Mouse (Mus musculus) liver, embryonic 12.5 days (tissue): ENCODE data around the gene Plin5. TPM values are rescaled to one million over a fixed set of nuclear protein-coding genes. Genes with fewer than 3 reads are reported as not detected.
"Not testable (repeated sequence)": the region's sequence is repeated elsewhere in the genome, so short reads cannot be mapped to it uniquely, and the experiment has no call there.

Source experiments
- ATAC-seq: fragments of 200-750 bp; cut with Nextera tagmentation; 2 replicates; pipeline ENCODE4 v1.8.0; 2017; ENCODE audit warnings: moderate number of reproducible peaks, mild to moderate bottlenecking, moderate library complexity
- H3K27ac ChIP-seq: fragments of 300-500 bp; sonication (generic); 2 replicates; pipeline ENCODE4 v1.5.1; 2016; ENCODE audit warnings: mild to moderate bottlenecking
- H3K27me3 ChIP-seq: fragments of 300-500 bp; sonication (generic); replicated peaks from 2 replicates; pipeline ENCODE4 v1.6.1; 2016; ENCODE audit warnings: mild to moderate bottlenecking, moderate library complexity
- H3K36me3 ChIP-seq: fragments of 300-500 bp; sonication (generic); 2 replicates; pipeline ENCODE4 v1.6.1; 2016; ENCODE audit warnings: mild to moderate bottlenecking, moderate library complexity
- H3K4me1 ChIP-seq: fragments of 300-500 bp; sonication (generic); 2 replicates; pipeline ENCODE4 v1.6.1; 2016
- H3K4me2 ChIP-seq: fragments of 300-500 bp; sonication (generic); 2 replicates; pipeline ENCODE4 v1.6.1; 2016; ENCODE audit warnings: mild to moderate bottlenecking, moderate library complexity
- H3K4me3 ChIP-seq: fragments of 300-500 bp; sonication (generic); 2 replicates; pipeline ENCODE4 v1.5.1; 2016; ENCODE audit warnings: mild to moderate bottlenecking, moderate library complexity
- H3K9ac ChIP-seq: fragments of 300-500 bp; sonication (generic); 2 replicates; pipeline ENCODE4 v1.6.1; 2016; ENCODE audit warnings: mild to moderate bottlenecking, moderate library complexity
- H3K9me3 ChIP-seq: fragments of 300-500 bp; sonication (generic); replicated peaks from 2 replicates; pipeline ENCODE4 v1.6.1; 2016; ENCODE audit warnings: mild to moderate bottlenecking, moderate library complexity
- WGBS: fragments of 180-500 bp; shearing (Covaris S2); methylation state at CpG from one replicate; pipeline ENCODE4 v1.1.7; 2016; ENCODE audit not compliant: insufficient replicate concordance; 5-methylcytosine and 5-hydroxymethylcytosine counted together
- polyA plus RNA-seq: library from polyadenylated mRNA; unstranded; fragments of >200 nt; fragmentation: Nextera tagmentation; extraction: Ambion mirVana; gene quantifications from 2 replicates; pipeline ENCODE4 v1.2.1, GENCODE M21; 2016

Gene Plin5
- polyA plus RNA-seq, 1 experiment from 2014 or later: 0.38 TPM

GRCm38 (mm10) chr17:56077523-56077922 lies 39.9 kb downstream of the Plin5 start:
- H3K9me3 ChIP-seq: no peaks in the 10 kb centered on the region
- H3K36me3 ChIP-seq: peaks cover 18% of the 10 kb centered on the region
- ATAC-seq: no peak
- peaks cover 55% of the 10 kb centered on the region for H3K4me1 ChIP-seq
- no peaks in the 10 kb centered on the region for H3K27me3 ChIP-seq
- no peak overlapping the region for H3K4me2 ChIP-seq
- H3K9ac ChIP-seq: no peak overlapping the region
- H3K27ac ChIP-seq: no peak overlapping the region
- no peak overlapping the region for H3K4me3 ChIP-seq
- WGBS: 75% methylated on average over 5 of the region's 5 CpGs

- Histone ChIP-seq H3K36me3 (peaks cover 35% of the 10 kb centered on the region), H3K4me1 (peaks cover 34% of the 10 kb centered on the region), H3K27ac (peak within 1 kb of the TSS; percentile 98), H3K4me2 (peak within 1 kb of the TSS; percentile 96), H3K27me3 (no peaks in the 10 kb centered on the region), H3K9me3 (no peaks in the 10 kb centered on the region), H3K4me3 (peak within 1 kb of the TSS; percentile 84), H3K9ac (peak within 1 kb of the TSS; percentile 81)
- under 1% methylated on average over 35 of the region's 35 CpGs for WGBS
- ATAC-seq: peak; percentile 22
Observed at GRCm38 (mm10) chr17:56074827-56075208, 42.6 kb downstream of the Plin5 start, which contains the start of gene Ubxn6. TSS of gene Ubxn6 (minus strand) at chr17:56075028.

DNA sequence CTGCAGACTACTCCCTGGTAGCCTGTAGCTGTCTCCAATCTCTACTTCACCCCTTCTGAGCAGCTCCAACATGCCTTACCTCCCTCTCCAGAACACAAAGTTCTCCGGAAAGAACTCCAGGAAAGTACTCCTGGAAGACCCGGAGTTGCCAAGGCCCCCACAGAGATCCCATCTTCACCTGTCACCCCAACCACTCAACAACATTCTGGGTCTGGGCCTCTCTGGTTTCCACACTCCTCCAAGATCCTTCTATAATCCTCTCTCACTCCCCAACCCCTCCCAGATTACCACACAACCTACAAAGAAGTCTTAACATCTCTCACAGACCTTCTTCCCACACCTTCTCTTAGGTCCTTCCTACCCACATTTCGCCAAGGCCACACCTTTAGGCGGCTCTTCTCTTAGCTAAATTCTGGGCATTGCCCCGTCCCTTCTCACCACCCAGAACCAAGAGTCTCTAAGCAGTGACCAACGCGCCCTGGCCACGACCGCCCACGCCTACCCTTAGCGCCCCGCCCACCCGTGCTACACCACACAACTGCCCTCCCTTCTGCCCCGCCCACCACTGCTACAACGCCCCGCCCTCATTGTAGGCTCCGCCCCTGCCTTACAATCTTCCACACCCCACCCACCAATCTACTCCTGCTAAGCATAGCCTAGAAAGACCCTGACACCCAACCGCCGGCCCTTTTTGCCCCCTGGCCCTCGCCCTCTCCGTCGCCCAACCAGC lies 43.1 kb downstream of the Plin5 start:
- 7% methylated on average over 22 of the region's 22 CpGs for WGBS
- ATAC-seq: peak; percentile 30

GRCm38 (mm10) chr17:56072243-56072642 lies 45.2 kb downstream of the Plin5 start:
- peaks cover 61% of the 10 kb centered on the region for H3K36me3 ChIP-seq
- no peaks in the 10 kb centered on the region for H3K27me3 ChIP-seq
- no peak overlapping the region for H3K9ac ChIP-seq
- peaks cover 26% of the 10 kb centered on the region for H3K4me1 ChIP-seq
- H3K4me3 ChIP-seq: no peak overlapping the region
- 88% methylated on average over 5 of the region's 5 CpGs for WGBS
- H3K9me3 ChIP-seq: no peaks in the 10 kb centered on the region
- H3K27ac ChIP-seq: no peak overlapping the region
- no peak overlapping the region for H3K4me2 ChIP-seq
- no peak for ATAC-seq

More for the DNA sequence above, 43.1 kb downstream of the Plin5 start:
- Histone ChIP-seq H3K9me3 (no peaks in the 10 kb centered on the region), H3K9ac (peak overlapping the region; percentile 81), H3K27ac (peak overlapping the region; percentile 98), H3K4me2 (peak overlapping the region; percentile 96), H3K4me1 (peaks cover 34% of the 10 kb centered on the region), H3K4me3 (peak overlapping the region; percentile 84), H3K27me3 (no peaks in the 10 kb centered on the region), H3K36me3 (peaks cover 40% of the 10 kb centered on the region)

- Histone ChIP-seq H3K4me2 (no peak overlapping the region), H3K27me3 (no peaks in the 10 kb centered on the region), H3K36me3 (peaks cover 72% of the 10 kb centered on the region), H3K9ac (no peak overlapping the region), H3K9me3 (no peaks in the 10 kb centered on the region), H3K27ac (no peak overlapping the region), H3K4me1 (peaks cover 26% of the 10 kb centered on the region), H3K4me3 (no peak overlapping the region)
- ATAC-seq: no peak
Observed at GRCm38 (mm10) chr17:56071126-56071525, 46.3 kb downstream of the Plin5 start.

- H3K4me3 ChIP-seq: no peak overlapping the region
- H3K9ac ChIP-seq: no peak overlapping the region
- H3K4me2 ChIP-seq: no peak overlapping the region
- H3K36me3 ChIP-seq: peaks cover 92% of the 10 kb centered on the region
- H3K27ac ChIP-seq: no peak overlapping the region
- no peaks in the 10 kb centered on the region for H3K9me3 ChIP-seq
- 93% methylated on average over 14 of the region's 14 CpGs for WGBS
- H3K4me1 ChIP-seq: peaks cover 9% of the 10 kb centered on the region
- H3K27me3 ChIP-seq: no peaks in the 10 kb centered on the region
- ATAC-seq: no peak
Observed at GRCm38 (mm10) chr17:56069066-56069465, 48.3 kb downstream of the Plin5 start.

DNA sequence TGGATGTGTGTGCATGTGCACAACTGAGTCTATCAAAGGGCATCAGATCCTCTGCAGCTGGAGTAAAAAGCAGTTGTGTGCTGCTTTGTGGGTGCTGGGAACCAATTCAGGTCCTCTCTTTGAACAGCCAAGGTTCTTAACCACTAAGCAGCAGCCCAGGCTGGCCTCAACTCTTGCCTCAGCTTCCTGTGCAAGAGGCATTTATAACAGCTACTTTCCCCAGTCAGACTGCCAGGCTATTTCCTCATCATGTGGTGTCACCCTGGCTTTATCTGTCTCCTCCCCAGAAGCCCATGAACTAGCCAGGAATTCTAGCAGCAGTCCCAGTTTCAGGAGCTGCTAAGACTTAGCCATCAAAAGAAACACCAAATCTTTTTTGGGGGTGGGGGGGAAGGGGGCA lies 50.9 kb downstream of the Plin5 start:
- H3K4me1 ChIP-seq: peaks cover 13% of the 10 kb centered on the region
- no peaks in the 10 kb centered on the region for H3K9me3 ChIP-seq
- no peak overlapping the region for H3K4me3 ChIP-seq
- H3K9ac ChIP-seq: no peak overlapping the region
- H3K36me3 ChIP-seq: peaks cover 100% of the 10 kb centered on the region
- no peaks in the 10 kb centered on the region for H3K27me3 ChIP-seq
- no peak overlapping the region for H3K4me2 ChIP-seq
- H3K27ac ChIP-seq: no peak overlapping the region
- ATAC-seq: no peak

GRCm38 (mm10) chr17:56065715-56066114 lies 51.7 kb downstream of the Plin5 start:
- peaks cover 100% of the 10 kb centered on the region for H3K36me3 ChIP-seq
- not testable (repeated sequence) for H3K4me3 ChIP-seq, H3K27ac ChIP-seq, ATAC-seq, H3K4me2 ChIP-seq, H3K27me3 ChIP-seq, H3K9me3 ChIP-seq, H3K9ac ChIP-seq
- 78% methylated on average over 6 of the region's 6 CpGs for WGBS
- peaks cover 13% of the 10 kb centered on the region for H3K4me1 ChIP-seq

DNA sequence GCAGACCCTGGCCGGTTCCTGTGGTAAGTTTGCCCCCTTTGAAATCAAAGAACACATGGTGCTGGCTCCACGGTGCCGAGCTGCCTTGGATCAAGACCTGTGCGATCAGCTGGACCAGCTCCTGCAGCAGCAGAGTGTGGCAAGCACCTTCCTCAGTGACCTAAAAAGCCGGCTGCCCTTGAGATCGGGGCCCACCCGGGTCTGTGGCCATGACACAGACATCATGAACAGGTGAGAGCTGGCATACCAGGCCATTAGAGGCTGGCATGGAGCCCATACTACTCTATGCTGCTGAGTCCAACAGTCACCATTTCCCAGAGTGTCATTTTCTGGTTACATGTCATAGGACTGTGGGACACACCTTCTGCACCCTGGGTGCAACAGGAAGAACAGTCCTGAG lies 55.3 kb downstream of the Plin5 start:
- no peak for ATAC-seq
- H3K4me2 ChIP-seq: no peak overlapping the region
- H3K36me3 ChIP-seq: peaks cover 100% of the 10 kb centered on the region
- H3K27ac ChIP-seq: no peak overlapping the region
- 91% methylated on average over 7 of the region's 7 CpGs for WGBS
- peaks cover 13% of the 10 kb centered on the region for H3K4me1 ChIP-seq
- H3K9ac ChIP-seq: no peak overlapping the region
- H3K4me3 ChIP-seq: no peak overlapping the region
- H3K9me3 ChIP-seq: no peaks in the 10 kb centered on the region
- no peaks in the 10 kb centered on the region for H3K27me3 ChIP-seq

Other genes with a start within 250 kb of the Plin5 start
- gene Zfp119a, start 238.7 kb downstream of the Plin5 start, polyA plus RNA-seq: 3.0 and 3.3 TPM in 2 replicates
- gene Zfp959, start 225.5 kb downstream of the Plin5 start, polyA plus RNA-seq: 8.3 and 9.8 TPM in 2 replicates
- 1.8 and 2.5 TPM in 2 replicates for gene Zfp119b, start 168.1 kb downstream of the Plin5 start, polyA plus RNA-seq
- 4.5 and 5.4 TPM in 2 replicates for gene Ebi3, start 165.0 kb downstream of the Plin5 start, polyA plus RNA-seq
- gene Yju2, start 158.5 kb downstream of the Plin5 start, polyA plus RNA-seq: 14.6 and 15.6 TPM in 2 replicates
- 0.81 and 0.95 TPM in 2 replicates for gene Shd, start 147.1 kb downstream of the Plin5 start, polyA plus RNA-seq
- gene Fsd1, start 131.1 kb downstream of the Plin5 start, polyA plus RNA-seq: 1.7 and 2.3 TPM in 2 replicates
- gene Stap2, start 112.0 kb downstream of the Plin5 start, polyA plus RNA-seq: 1.8 and 2.1 TPM in 2 replicates
- 27.4 and 29.1 TPM in 2 replicates for gene Mpnd, start 111.9 kb downstream of the Plin5 start, polyA plus RNA-seq
- 66.4 and 67.9 TPM in 2 replicates for gene Sh3gl1, start 81.0 kb downstream of the Plin5 start, polyA plus RNA-seq
- gene Chaf1a, start 77.2 kb downstream of the Plin5 start, polyA plus RNA-seq: 34.3 and 37.6 TPM in 2 replicates
- 15.8 and 17.9 TPM in 2 replicates for gene Ubxn6, start 42.6 kb downstream of the Plin5 start, polyA plus RNA-seq
- gene Hdgfl2, start 38.0 kb downstream of the Plin5 start, polyA plus RNA-seq: 86.7 and 89.4 TPM in 2 replicates
- gene Plin4, start 7.8 kb downstream of the Plin5 start, polyA plus RNA-seq: 0.05 and 0.06 TPM in 2 replicates
- gene Lrg1, start 4.4 kb upstream of the Plin5 start, polyA plus RNA-seq: 0.27 and 0.48 TPM in 2 replicates
- 1.5 and 1.7 TPM in 2 replicates for gene Sema6b, start 22.7 kb upstream of the Plin5 start, polyA plus RNA-seq
- gene Tnfaip8l1, start 44.9 kb upstream of the Plin5 start, polyA plus RNA-seq: 3.7 TPM in 2 replicates
- gene Mydgf, start 66.3 kb upstream of the Plin5 start, polyA plus RNA-seq: 66.2 and 71.0 TPM in 2 replicates
- 27.1 and 28.5 TPM in 2 replicates for gene Dpp9, start 101.3 kb upstream of the Plin5 start, polyA plus RNA-seq
- gene Fem1a, start 139.2 kb upstream of the Plin5 start, polyA plus RNA-seq: 10.2 and 10.7 TPM in 2 replicates
- 3.8 and 4.1 TPM in 2 replicates for gene Ticam1, start 159.2 kb upstream of the Plin5 start, polyA plus RNA-seq
- gene Plin3, start 175.3 kb upstream of the Plin5 start, polyA plus RNA-seq: 28.3 and 30.2 TPM in 2 replicates
- gene Arrdc5, start 182.7 kb upstream of the Plin5 start, polyA plus RNA-seq: not detected in 2 replicates
- 153 and 154 TPM in 2 replicates for gene Uhrf1, start 185.7 kb upstream of the Plin5 start, polyA plus RNA-seq
- gene Kdm4b, start 208.5 kb upstream of the Plin5 start, polyA plus RNA-seq: 13.6 and 13.9 TPM in 2 replicates